Mouse (Mus musculus): ENCODE results near the gene Prr12. TPM values are rescaled to one million over a fixed set of nuclear protein-coding genes. Genes with fewer than 3 reads are reported as not detected.

The Prr12 gene
- total RNA-seq, 2 experiments from 2014 or later, result 77.6 to 81.4 TPM

- H3K27ac ChIP-seq, result peak overlapping the region; percentile 92
- H3K4me3 ChIP-seq, result peak overlapping the region; percentile 75
- DNase-seq (ENCODE audit: low spot score in 2 of 2), result no peak
- no peak for TF ChIP-seq CTCF (conservative IDR thresholded peaks at IDR 0.05)
These were observed 65.6 kb downstream of the Prr12 start for GRCm38 (mm10) chr7:44986879-44987718.

GRCm38 (mm10) chr7:44986192-44986878, 66.3 kb downstream of the Prr12 start, which contains the start of gene Prmt1:
Prmt1 (minus strand) TSS chr7:44986568.
- DNase-seq (ENCODE audit: low spot score in 2 of 2), result peak; percentile 96 to 100
- H3K4me3 ChIP-seq, result peak within 1 kb of the TSS; percentile 75
- peak within 1 kb of the TSS; percentile 97 for H3K27ac ChIP-seq
- no peak for TF ChIP-seq CTCF (conservative IDR thresholded peaks at IDR 0.05)

GRCm38 (mm10) chr7:44985595-44986191, 67.0 kb downstream of the Prr12 start:
- TF ChIP-seq CTCF (conservative IDR thresholded peaks at IDR 0.05), result peak; percentile 58
- Histone ChIP-seq H3K4me3 (peak overlapping the region; percentile 62), H3K27ac (peak overlapping the region; percentile 97)
- DNase-seq (ENCODE audit: low spot score in 2 of 2), result peak in 1 of 2 experiments; percentile 63

- H3K4me3 ChIP-seq, result peak overlapping the region; percentile 62; the same call in 1 of the 2 replicates
- no peak for TF ChIP-seq CTCF (conservative IDR thresholded peaks at IDR 0.05)
- H3K27ac ChIP-seq, result no peak overlapping the region; the same call in 1 of the 2 replicates
- DNase-seq (ENCODE audit: low spot score in 2 of 2), result no peak
These were observed 67.9 kb downstream of the Prr12 start for GRCm38 (mm10) chr7:44984833-44985164.

- Histone ChIP-seq H3K4me3 (no peak overlapping the region), H3K27ac (no peak overlapping the region)
- no peak for DNase-seq (ENCODE audit: low spot score in 2 of 2)
- TF ChIP-seq CTCF (conservative IDR thresholded peaks at IDR 0.05), result no peak
These were observed 68.5 kb downstream of the Prr12 start for GRCm38 (mm10) chr7:44983944-44984832.

GRCm38 (mm10) chr7:44983085-44983484, 69.6 kb downstream of the Prr12 start:
- peak; percentile 97; the same call in 1 of the 2 replicates for TF ChIP-seq CTCF (conservative IDR thresholded peaks at IDR 0.05)
- H3K4me3 ChIP-seq, result no peak overlapping the region
- H3K27ac ChIP-seq, result no peak overlapping the region
- DNase-seq (ENCODE audit: low spot score in 2 of 2), result peak; percentile 78 to 92

GRCm38 (mm10) chr7:44981539-44981938, 71.1 kb downstream of the Prr12 start:
- TF ChIP-seq CTCF (conservative IDR thresholded peaks at IDR 0.05), result no peak
- DNase-seq (ENCODE audit: low spot score in 2 of 2), result no peak
- H3K4me3 ChIP-seq, result no peak overlapping the region
- no peak overlapping the region for H3K27ac ChIP-seq

- Histone ChIP-seq H3K4me3 (no peak overlapping the region), H3K27ac (no peak overlapping the region)
- no peak for DNase-seq (ENCODE audit: low spot score in 2 of 2)
- peak; percentile 53 for TF ChIP-seq CTCF (conservative IDR thresholded peaks at IDR 0.05)
These were observed 74.4 kb downstream of the Prr12 start for GRCm38 (mm10) chr7:44978300-44978699.

Small RNA genes lying within 50 kb of the gene (microRNA-seq; reads per million reads assigned to microRNA genes)
- 1.3 to 1.7 reads per million in 2 experiments for gene Mir7054

Other genes with a start within 250 kb of the Prr12 start
- gene Nup62, start 236.8 kb downstream of the Prr12 start, total RNA-seq (2021), result 10 to 100 TPM; 29.7 to 33.2 TPM
- gene Il4i1, start 236.5 kb downstream of the Prr12 start, total RNA-seq (2021), result 1 to 10 TPM; 2.6 to 3.3 TPM
- 10 to 100 TPM; 27.0 to 30.0 TPM for gene Atf5, start 236.2 kb downstream of the Prr12 start, total RNA-seq (2021)
- 10 to 100 TPM; 76.7 to 84.3 TPM for gene Akt1s1, start 203.9 kb downstream of the Prr12 start, total RNA-seq (2021)
- gene Tbc1d17, start 203.8 kb downstream of the Prr12 start, total RNA-seq (2021), result 10 to 100 TPM; 69.0 to 81.3 TPM
- 10 to 100 TPM; 33.1 to 36.3 TPM for gene Pnkp, start 195.7 kb downstream of the Prr12 start, total RNA-seq (2021)
- 100 to 1,000 TPM; 321 to 335 TPM for gene Ptov1, start 183.1 kb downstream of the Prr12 start, total RNA-seq (2021)
- gene Med25, start 160.2 kb downstream of the Prr12 start, total RNA-seq (2021), result 100 to 1,000 TPM; 103 to 107 TPM
- 10 to 100 TPM; 21.6 to 24.8 TPM for gene Fuz, start 156.8 kb downstream of the Prr12 start, total RNA-seq (2021)
- 100 to 1,000 TPM; 298 to 305 TPM for gene Ap2a1, start 123.4 kb downstream of the Prr12 start, total RNA-seq (2021)
- 1 to 10 TPM; 1.3 to 2.0 TPM for gene Tsks, start 109.7 kb downstream of the Prr12 start, total RNA-seq (2021)
- gene Cpt1c, start 78.0 kb downstream of the Prr12 start, total RNA-seq (2021), result 100 to 1,000 TPM; 138 to 140 TPM
- gene Prmt1, start 66.3 kb downstream of the Prr12 start, total RNA-seq (2021), result 100 to 1,000 TPM; 165 to 171 TPM
- gene Irf3, start 55.2 kb downstream of the Prr12 start, total RNA-seq (2021), result 10 to 100 TPM; 38.4 to 42.7 TPM
- 1 to 10 TPM; 2.5 to 3.7 TPM for gene Bcl2l12, start 54.2 kb downstream of the Prr12 start, total RNA-seq (2021)
- 100 to 1,000 TPM; 166 to 168 TPM for gene Scaf1, start 36.5 kb downstream of the Prr12 start, total RNA-seq (2021)
- gene Rras, start 34.9 kb downstream of the Prr12 start, total RNA-seq (2021), result 10 to 100 TPM; 12.4 to 13.1 TPM
- gene Nosip, start 9.5 kb upstream of the Prr12 start, total RNA-seq (2021), result 10 to 100 TPM; 54.2 to 57.7 TPM
- 1 to 10 TPM; 5.7 to 8.4 TPM for gene Prrg2, start 9.8 kb upstream of the Prr12 start, total RNA-seq (2021)
- gene Rcn3, start 39.3 kb upstream of the Prr12 start, total RNA-seq (2021), result 10 to 100 TPM in 1 of 2 experiments, 1 to 10 TPM in 1; 7.5 to 11.7 TPM
- 10 to 100 TPM; 17.8 to 19.0 TPM for gene Fcgrt, start 51.0 kb upstream of the Prr12 start, total RNA-seq (2021)
- gene Rps11, start 71.6 kb upstream of the Prr12 start, total RNA-seq (2021), result 100 to 1,000 TPM; 436 to 442 TPM
- 100 to 1,000 TPM; 808 to 856 TPM for gene Rpl13a, start 75.9 kb upstream of the Prr12 start, total RNA-seq (2021)
- gene Gm45713, start 83.3 kb upstream of the Prr12 start, total RNA-seq (2021), result not detected
- gene Flt3l, start 83.6 kb upstream of the Prr12 start, total RNA-seq (2021), result 1 to 10 TPM; 9.4 TPM
- gene Pih1d1, start 101.4 kb upstream of the Prr12 start, total RNA-seq (2021), result 10 to 100 TPM; 43.0 to 46.1 TPM
- gene Aldh16a1, start 101.7 kb upstream of the Prr12 start, total RNA-seq (2021), result 10 to 100 TPM; 13.2 to 13.3 TPM
- gene Slc17a7, start 111.1 kb upstream of the Prr12 start, total RNA-seq (2021), result 1,000 to 10,000 TPM; 1,342 to 1,423 TPM
- under 1 TPM in 1 of 2 experiments, not detected in 1; 0.20 TPM for gene Gfy, start 126.7 kb upstream of the Prr12 start, total RNA-seq (2021)
- not detected for gene Pth2, start 128.1 kb upstream of the Prr12 start, total RNA-seq (2021)
- 1 to 10 TPM; 3.5 to 3.9 TPM for gene Ccdc155, start 152.0 kb upstream of the Prr12 start, total RNA-seq (2021)
- 1 to 10 TPM; 1.6 TPM for gene Dkkl1, start 159.3 kb upstream of the Prr12 start, total RNA-seq (2021)
- 1 to 10 TPM; 4.3 to 5.7 TPM for gene Tead2, start 162.9 kb upstream of the Prr12 start, total RNA-seq (2021)
- gene Cd37, start 186.2 kb upstream of the Prr12 start, total RNA-seq (2021), result 1 to 10 TPM; 3.7 to 5.5 TPM
- gene Slc6a16, start 188.2 kb upstream of the Prr12 start, total RNA-seq (2021), result 1 to 10 TPM; 1.7 to 2.8 TPM
- not detected for gene Slc6a21, start 224.6 kb upstream of the Prr12 start, total RNA-seq (2021)